Mouse (Mus musculus) frontal cortex, postnatal 25 days (tissue): ENCODE results near the gene Gm17467.
"Not testable (repeated sequence)": the region's sequence is repeated elsewhere in the genome, so short reads cannot be mapped to it uniquely, and the experiment has no call there.

Experiments
- DNase-seq, 2 experiments: peaks; one replicate each; pipeline ENCODE4 v3.0.0; 2022; ENCODE audit warnings: low spot score in 2 of 2

The Gm17467 gene

GRCm38 (mm10) chrX:123704691-123705090, at the start of gene Gm17467:
TSS of gene Gm17467 (minus strand) at chrX:123704791.
- DNase-seq = not testable (repeated sequence)
